Comparison of ENCODE assay signal across 10 mouse cellular contexts in genomic region chr12:85425721-85426120, GRCm38 (mm10).
"Had no signal": no experiment of that assay in that cellular context is flagged by ENCODE, and none has a peak within 500 bp of the region (broad histone marks: within the 10 kb centered on the region; RNA-seq: fewer than 3 reads in every experiment).

No protein-coding gene starts in this region.

- ATAC-seq: midbrain, embryonic 13.5 days; midbrain, embryonic 15.5 days had no signal

- DNase-seq: lung, adult 18-20 months; lung, postnatal 4 days; right cerebral cortex, postnatal 14 days; right cerebral cortex, postnatal 4 days; spleen, adult 18-20 months; thymus, adult 2 months; thymus, postnatal 25 days; thymus, postnatal 4 days had no signal
